Mouse (Mus musculus) forebrain, embryonic 14.5 days (tissue): ENCODE results near the gene Btbd9. TPM values are rescaled to one million over a fixed set of nuclear protein-coding genes. Genes with fewer than 3 reads are reported as not detected.

Experiments
- ATAC-seq: fragments of 200-750 bp; cut with Nextera tagmentation; 2 replicates; pipeline ENCODE4 v1.8.0; 2017; ENCODE audit warnings: mild to moderate bottlenecking, moderate library complexity
- DNase-seq: peaks from one replicate; pipeline ENCODE4 v3.0.0-alpha.2; 2015; ENCODE audit warnings: low spot score
- H3K27ac ChIP-seq: fragments of 300-500 bp; sonication (generic); 2 replicates; pipeline ENCODE4 v1.5.1; 2014; ENCODE audit warnings: low read depth, mild to moderate bottlenecking, control low read depth, low read length, moderate library complexity
- H3K27me3 ChIP-seq: fragments of 300-500 bp; sonication (generic); replicated peaks from 2 replicates; pipeline ENCODE4 v1.6.1; 2014; ENCODE audit warnings: low read length, control low read depth, mixed read lengths; ENCODE audit not compliant: control insufficient read depth, insufficient read depth
- H3K36me3 ChIP-seq: fragments of 300-500 bp; sonication (generic); 2 replicates; pipeline ENCODE4 v1.6.1; 2014; ENCODE audit warnings: low read length, control low read depth; ENCODE audit not compliant: control insufficient read depth, insufficient read depth
- H3K4me1 ChIP-seq: fragments of 300-500 bp; sonication (generic); 2 replicates; pipeline ENCODE4 v1.6.1; 2014; ENCODE audit warnings: antibody characterized with exemption, low read length, control low read depth; ENCODE audit not compliant: control insufficient read depth, insufficient read depth
- H3K4me2 ChIP-seq: fragments of 300-500 bp; sonication (generic); 2 replicates; pipeline ENCODE4 v1.6.1; 2014; ENCODE audit warnings: mild to moderate bottlenecking, control low read depth, low read length
- H3K4me3 ChIP-seq: fragments of 300-500 bp; sonication (generic); 2 replicates; pipeline ENCODE4 v1.5.1; 2014; ENCODE audit warnings: low read depth, low read length, control low read depth
- H3K9ac ChIP-seq: fragments of 300-500 bp; sonication (generic); 2 replicates; pipeline ENCODE4 v1.6.1; 2014; ENCODE audit warnings: mild to moderate bottlenecking, low read length, control low read depth, moderate library complexity
- H3K9me3 ChIP-seq: fragments of 300-500 bp; sonication (generic); replicated peaks from 2 replicates; pipeline ENCODE4 v1.6.1; 2016; ENCODE audit warnings: low read length, control low read depth, mixed read lengths; ENCODE audit not compliant: control insufficient read depth
- WGBS: fragments of 180-500 bp; shearing (Covaris S2); extraction: QIAGEN DNeasy Blood & Tissue Kit; methylation state at CpG from one replicate; pipeline ENCODE4 v1.1.7; 2014; 5-methylcytosine and 5-hydroxymethylcytosine counted together
- polyA plus RNA-seq: library from polyadenylated mRNA; unstranded; fragments of >200 nt; fragmentation: Nextera tagmentation; extraction: Ambion mirVana; gene quantifications from 2 replicates; pipeline ENCODE4 v1.2.1, GENCODE M21; 2014

Gene Btbd9
- polyA plus RNA-seq, 1 experiment from 2014 or later = 73.7 TPM

DNA sequence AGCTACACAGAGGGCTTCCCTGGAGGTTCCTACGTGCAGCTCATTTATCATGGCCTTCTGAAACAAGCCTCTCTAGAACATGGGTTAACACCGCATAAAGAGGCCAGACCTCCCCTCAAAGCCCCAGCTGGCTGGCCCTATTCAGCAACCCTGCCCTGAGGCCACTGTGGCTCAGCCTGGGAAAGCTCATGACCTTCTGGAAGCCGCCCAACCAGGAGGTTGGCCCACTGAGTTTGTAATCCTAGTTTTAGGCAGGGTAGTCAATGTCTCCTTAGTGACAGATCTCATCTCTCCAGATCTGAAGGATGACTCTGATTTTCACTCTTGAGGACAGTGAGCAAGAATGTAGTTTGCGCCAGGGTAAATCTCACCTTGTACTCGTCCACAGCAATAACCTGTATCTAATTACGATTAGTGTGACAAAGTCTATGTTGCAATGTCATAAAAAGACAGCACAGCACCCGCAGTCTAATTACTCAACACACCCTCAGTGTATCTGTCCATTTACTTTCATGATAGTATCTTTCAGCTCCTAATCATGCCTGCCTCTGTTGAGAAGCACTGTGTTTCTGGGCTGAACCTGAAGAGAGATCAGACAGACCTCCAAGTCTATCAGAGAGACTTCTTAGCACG, 320.2 kb downstream of the Btbd9 start:
- no peak overlapping the region for H3K9ac ChIP-seq
- no peak for DNase-seq
- no peaks in the 10 kb centered on the region for H3K27me3 ChIP-seq
- 73% methylated on average over 8 of the region's 8 CpGs for WGBS
- no peak for ATAC-seq
- H3K36me3 ChIP-seq = no peaks in the 10 kb centered on the region
- H3K4me1 ChIP-seq = peaks cover 13% of the 10 kb centered on the region; the same call in 1 of the 2 replicates
- no peaks in the 10 kb centered on the region for H3K9me3 ChIP-seq
- H3K4me2 ChIP-seq = no peak overlapping the region
- no peak overlapping the region for H3K27ac ChIP-seq
- H3K4me3 ChIP-seq = no peak overlapping the region

DNA sequence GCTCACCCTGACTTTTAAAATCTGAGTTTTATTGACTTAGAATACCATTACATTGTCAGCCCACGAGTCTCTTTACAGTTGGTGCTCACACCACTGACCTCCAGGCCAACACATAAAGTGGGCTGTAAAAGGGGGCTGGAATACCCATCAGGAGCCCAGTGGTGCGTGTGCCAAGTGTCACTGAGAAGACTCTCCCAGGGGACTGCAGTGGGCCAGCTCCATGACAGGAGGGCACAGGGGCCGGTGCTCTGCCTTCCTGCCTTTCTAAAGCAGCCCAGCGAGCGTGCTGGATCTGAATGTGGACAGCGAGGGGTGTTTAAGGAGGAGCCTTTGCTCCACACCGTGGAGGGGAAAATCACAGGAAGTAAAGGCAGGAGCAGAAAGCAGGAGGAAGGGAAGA, 322.4 kb downstream of the Btbd9 start:
- 69% methylated on average over 7 of the region's 7 CpGs for WGBS
- Histone ChIP-seq H3K36me3 (no peaks in the 10 kb centered on the region), H3K4me1 (peaks cover 13% of the 10 kb centered on the region; the same call in 1 of the 2 replicates), H3K4me3 (no peak overlapping the region), H3K27ac (no peak overlapping the region), H3K9me3 (no peaks in the 10 kb centered on the region), H3K9ac (no peak overlapping the region), H3K4me2 (no peak overlapping the region), H3K27me3 (no peaks in the 10 kb centered on the region)
- ATAC-seq (no peak), DNase-seq (no peak)

DNA sequence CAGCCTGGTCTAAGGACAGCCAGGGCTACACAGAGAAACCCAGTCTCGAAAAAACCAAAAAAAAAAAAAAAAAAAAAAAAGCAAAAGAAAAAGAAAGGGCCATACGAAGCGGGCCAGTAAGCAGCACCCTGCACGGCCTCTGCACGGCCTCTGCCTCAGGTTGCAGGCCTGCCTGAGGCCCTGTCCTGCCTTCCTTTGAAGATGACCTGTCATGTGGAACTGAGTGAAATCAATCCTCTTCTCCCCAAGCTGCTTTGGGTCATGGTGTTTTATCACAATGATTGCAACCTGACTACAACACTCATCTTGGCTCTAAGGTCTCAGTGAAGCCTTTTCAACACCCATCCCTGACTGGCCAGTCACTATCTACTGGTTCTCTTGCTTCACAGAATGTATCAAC, 323.3 kb downstream of the Btbd9 start:
- WGBS = 79% methylated on average over 5 of the region's 5 CpGs
- DNase-seq = no peak
- Histone ChIP-seq H3K9me3 (no peaks in the 10 kb centered on the region), H3K4me1 (peaks cover 13% of the 10 kb centered on the region; the same call in 1 of the 2 replicates), H3K27me3 (no peaks in the 10 kb centered on the region), H3K4me2 (no peak overlapping the region), H3K36me3 (no peaks in the 10 kb centered on the region), H3K4me3 (no peak overlapping the region), H3K27ac (no peak overlapping the region), H3K9ac (no peak overlapping the region)
- ATAC-seq = no peak

DNA sequence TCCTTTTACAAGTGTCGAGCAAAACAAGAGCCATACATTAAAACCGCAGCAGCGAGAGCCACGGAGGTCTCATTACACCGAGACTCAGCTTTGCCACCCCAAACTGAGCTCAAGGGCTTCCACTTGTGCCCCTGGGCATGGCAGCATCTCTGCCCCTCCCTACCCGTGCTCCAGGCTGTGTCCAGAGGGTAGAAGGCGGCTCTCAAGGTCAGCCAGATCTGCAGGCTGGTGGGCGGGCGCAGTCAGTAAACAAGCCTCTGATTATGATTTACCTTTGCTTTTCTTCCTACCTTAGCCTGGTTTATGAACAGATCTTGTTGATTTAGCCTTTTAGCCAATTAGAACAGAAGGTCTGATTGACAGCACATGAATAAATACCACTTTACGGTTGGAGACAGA, 331.0 kb downstream of the Btbd9 start:
- H3K4me1 ChIP-seq = peaks cover 16% of the 10 kb centered on the region
- H3K27ac ChIP-seq = no peak overlapping the region

DNA sequence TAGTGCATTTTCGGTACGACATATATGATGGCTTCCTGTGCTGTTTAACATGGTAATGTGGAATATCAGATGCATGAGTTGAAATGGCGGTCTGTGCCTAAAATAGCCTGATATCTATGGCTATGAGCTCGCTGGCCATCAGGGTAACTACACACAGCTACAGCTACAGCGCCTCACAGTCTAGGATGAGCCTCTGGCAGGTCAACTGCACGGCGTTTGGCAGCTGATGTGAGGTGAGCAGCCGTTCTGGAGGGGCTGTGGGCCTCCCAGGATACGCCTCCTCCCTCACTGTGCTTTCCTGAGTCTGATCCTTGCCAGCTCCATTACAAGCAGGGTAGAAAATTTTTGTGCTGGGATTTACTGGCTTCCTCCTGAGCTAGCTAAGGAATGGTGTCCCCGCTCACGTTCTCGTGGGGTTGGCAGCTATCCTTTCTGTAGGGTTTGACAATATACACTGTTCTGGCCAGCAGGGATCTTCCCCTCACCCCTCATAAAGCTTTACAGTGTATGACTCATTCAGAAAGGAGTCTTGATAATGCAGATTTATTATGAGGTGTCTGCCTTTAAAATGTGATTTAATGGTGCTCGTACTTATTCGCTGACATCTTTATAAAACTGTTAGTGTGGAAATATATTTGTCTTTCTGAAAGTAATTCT, 331.5 kb downstream of the Btbd9 start:
- H3K9ac ChIP-seq = no peak overlapping the region
- H3K4me2 ChIP-seq = no peak overlapping the region
- H3K27me3 ChIP-seq = no peaks in the 10 kb centered on the region
- no peak overlapping the region for H3K4me3 ChIP-seq
- no peak overlapping the region for H3K27ac ChIP-seq
- no peak for DNase-seq
- ATAC-seq = no peak
- H3K36me3 ChIP-seq = no peaks in the 10 kb centered on the region
- no peaks in the 10 kb centered on the region for H3K9me3 ChIP-seq
- WGBS = 59% methylated on average over 14 of the region's 14 CpGs
- H3K4me1 ChIP-seq = peaks cover 16% of the 10 kb centered on the region

More for the DNA sequence above, 331.0 kb downstream of the Btbd9 start:
- Histone ChIP-seq H3K4me2 (no peak overlapping the region), H3K9me3 (no peaks in the 10 kb centered on the region), H3K4me3 (no peak overlapping the region), H3K27me3 (no peaks in the 10 kb centered on the region), H3K9ac (no peak overlapping the region), H3K36me3 (no peaks in the 10 kb centered on the region)
- ATAC-seq (no peak), DNase-seq (no peak)
- WGBS = 72% methylated on average over 10 of the region's 10 CpGs

DNA sequence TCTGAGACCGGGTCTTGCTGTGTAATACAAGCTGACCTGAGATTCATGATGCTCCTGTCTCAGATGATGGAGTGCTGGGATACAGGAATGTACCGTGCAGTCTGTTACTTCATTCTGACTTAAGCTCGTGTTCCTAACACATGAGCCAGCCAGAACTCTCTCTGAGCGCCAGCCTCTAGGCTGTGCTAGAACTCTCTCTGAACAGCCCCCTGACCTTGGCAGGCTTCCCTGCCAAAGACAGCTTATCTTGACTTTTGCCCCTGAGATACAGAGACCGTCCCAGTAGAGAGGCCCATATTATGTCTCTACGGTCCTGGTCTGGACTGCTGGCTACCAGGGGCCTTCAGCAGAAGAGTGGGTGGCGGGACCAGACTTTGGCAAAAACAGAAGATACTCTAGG, 332.7 kb downstream of the Btbd9 start:
- Histone ChIP-seq H3K4me2 (no peak overlapping the region), H3K4me1 (peaks cover 16% of the 10 kb centered on the region), H3K9me3 (no peaks in the 10 kb centered on the region), H3K27me3 (no peaks in the 10 kb centered on the region), H3K4me3 (no peak overlapping the region), H3K9ac (no peak overlapping the region), H3K36me3 (no peaks in the 10 kb centered on the region), H3K27ac (no peak overlapping the region)
- DNase-seq (no peak), ATAC-seq (no peak)
- WGBS = 91% methylated on average over 7 of the region's 7 CpGs

DNA sequence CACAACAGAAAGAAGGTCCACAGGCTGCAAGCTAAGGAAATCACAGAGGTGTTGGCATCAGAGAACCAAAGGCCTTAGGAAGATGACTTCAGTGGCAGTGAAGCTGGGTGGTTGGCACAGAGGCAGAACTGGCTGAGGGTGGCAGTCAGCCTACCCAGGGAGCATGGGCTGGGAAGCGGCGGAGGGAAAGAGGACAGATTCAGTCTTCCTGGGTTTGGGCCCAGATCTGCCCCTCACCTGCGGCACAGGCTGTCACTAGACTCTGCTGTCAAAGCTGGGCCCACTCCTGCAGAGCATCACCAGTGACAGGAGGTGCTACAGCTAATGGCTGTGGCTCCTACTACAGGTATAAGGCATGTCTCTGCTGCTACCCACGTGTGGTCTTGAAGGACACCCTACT, 333.6 kb downstream of the Btbd9 start:
- Histone ChIP-seq H3K4me2 (no peak overlapping the region), H3K27ac (no peak overlapping the region), H3K36me3 (no peaks in the 10 kb centered on the region), H3K4me1 (peaks cover 16% of the 10 kb centered on the region), H3K4me3 (no peak overlapping the region), H3K9me3 (no peaks in the 10 kb centered on the region), H3K27me3 (no peaks in the 10 kb centered on the region), H3K9ac (no peak overlapping the region)
- DNase-seq (no peak), ATAC-seq (no peak)
- WGBS = 96% methylated on average over 4 of the region's 4 CpGs

DNA sequence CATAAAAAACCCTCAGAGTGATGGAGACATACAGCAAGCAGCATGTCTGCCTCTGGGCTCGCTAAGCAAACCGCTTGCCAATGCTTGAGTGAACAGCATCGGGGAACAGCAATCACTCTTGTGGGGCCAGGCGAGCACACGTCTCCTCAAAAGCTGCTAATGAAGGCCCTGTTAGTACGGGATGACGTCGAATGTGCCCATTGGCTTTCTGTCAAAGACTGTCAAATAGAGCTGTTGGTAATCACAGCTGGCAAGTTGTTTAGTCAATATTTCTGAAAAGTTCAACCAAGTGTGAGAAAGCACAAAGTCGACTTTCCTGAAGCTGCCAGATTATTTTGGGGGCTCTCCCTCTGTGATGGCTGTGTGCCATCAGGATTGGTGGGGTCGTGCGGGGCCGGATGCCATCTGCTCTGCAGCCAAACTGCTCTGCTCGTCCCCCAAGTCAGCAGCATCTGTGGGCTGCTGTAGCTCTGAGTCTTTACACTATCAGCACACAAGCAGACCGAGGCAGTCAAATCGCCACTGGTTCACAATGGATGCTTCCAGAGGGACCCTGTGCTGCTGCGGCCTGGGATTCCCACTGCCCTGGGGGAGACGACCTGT, 334.5 kb downstream of the Btbd9 start:
- 29% methylated on average over 17 of the region's 17 CpGs for WGBS
- no peaks in the 10 kb centered on the region for H3K9me3 ChIP-seq
- no peak overlapping the region for H3K4me3 ChIP-seq
- DNase-seq = peak; percentile 86
- H3K27ac ChIP-seq = no peak overlapping the region
- no peak overlapping the region for H3K4me2 ChIP-seq
- ATAC-seq = peak; percentile 70
- H3K27me3 ChIP-seq = no peaks in the 10 kb centered on the region
- H3K36me3 ChIP-seq = no peaks in the 10 kb centered on the region
- H3K4me1 ChIP-seq = peaks cover 18% of the 10 kb centered on the region
- H3K9ac ChIP-seq = no peak overlapping the region

DNA sequence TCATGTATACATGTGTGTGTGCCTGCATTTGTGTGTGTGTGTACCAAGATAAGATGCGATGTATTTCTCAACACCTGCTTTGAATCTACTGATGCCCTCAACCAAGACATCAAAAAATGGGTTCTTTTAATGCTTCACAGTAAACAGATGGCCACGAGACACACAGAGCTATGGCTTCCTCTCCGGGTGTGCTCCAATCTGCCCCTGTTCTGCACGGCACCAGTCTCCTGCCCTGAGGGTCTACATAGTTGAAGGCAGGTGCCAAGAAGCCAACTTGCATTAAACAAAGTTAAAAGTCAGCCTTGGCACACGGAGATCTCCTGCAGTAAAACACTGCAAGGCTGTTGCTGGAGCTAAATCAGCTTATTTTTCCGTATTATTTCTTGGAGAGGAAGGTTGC, 335.2 kb downstream of the Btbd9 start:
- WGBS = 72% methylated on average over 6 of the region's 6 CpGs
- Histone ChIP-seq H3K36me3 (no peaks in the 10 kb centered on the region), H3K9me3 (no peaks in the 10 kb centered on the region), H3K27me3 (no peaks in the 10 kb centered on the region), H3K9ac (no peak overlapping the region), H3K27ac (no peak overlapping the region), H3K4me1 (peaks cover 22% of the 10 kb centered on the region), H3K4me2 (no peak overlapping the region), H3K4me3 (no peak overlapping the region)
- DNase-seq = no peak
- ATAC-seq = no peak
